Mouse (Mus musculus): ENCODE results near the gene Mtr.
"Not testable (repeated sequence)": the region's sequence is repeated elsewhere in the genome, so short reads cannot be mapped to it uniquely, and the experiment has no call there.

The Mtr gene

DNA sequence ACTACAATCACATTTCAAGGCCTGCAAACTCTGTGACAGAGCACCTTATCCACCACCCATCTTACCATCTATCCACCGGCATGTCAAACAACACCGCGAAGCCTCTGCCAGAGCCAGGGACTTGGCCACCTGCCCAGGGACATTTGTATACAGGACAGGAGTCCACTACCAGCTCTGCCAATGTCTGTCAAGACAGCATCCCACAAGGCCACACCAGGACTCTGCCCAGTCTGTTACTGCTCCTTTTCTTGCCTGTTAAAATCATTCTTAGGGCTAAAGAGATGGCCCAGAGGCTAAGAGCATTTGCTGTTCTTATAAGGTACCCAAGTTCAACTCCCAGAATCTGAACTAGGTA is 97.8 kb downstream of the Mtr start:
- DNase-seq (ENCODE audit: extremely low spot score), result no peak

DNA sequence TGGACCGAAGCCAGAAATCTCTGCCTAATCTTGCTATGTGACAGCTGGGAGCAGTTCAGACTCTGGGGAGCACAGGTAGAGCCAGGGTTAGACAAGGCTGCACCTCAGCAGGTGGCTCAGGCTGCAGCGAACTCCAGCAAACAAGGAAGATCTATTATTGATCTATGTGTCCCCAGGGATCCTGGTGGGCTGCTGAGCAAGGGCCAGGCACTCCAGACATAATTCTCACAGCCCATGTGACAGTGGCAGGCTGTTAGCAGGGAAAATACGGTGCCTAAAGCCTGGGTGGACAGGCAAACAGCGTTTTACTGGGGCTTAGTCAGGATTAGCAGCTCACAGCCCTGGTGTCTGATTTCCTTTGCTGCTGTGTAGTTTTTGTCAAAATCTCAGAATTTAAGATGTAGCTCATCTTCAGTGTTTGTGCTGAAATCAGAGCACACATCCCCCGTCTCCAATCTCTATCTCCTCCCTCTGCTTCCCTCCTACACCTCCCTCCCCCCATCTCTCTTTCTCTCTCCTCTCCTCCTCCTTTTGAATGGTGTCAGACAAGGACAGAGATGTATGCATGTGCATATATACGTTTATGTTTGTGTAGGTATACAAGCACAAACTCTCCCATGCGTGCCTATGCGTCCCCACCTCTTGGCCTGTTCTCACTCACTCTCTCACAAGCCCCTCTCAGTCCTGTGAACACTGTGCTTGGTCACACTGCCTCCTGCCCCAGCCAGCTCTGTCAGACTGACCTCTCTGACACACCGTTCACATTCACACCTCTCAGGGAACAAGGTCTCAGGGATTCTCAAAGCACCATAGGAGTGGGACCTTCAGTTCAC is 98.4 kb downstream of the Mtr start:
- no peak for DNase-seq (ENCODE audit: extremely low spot score)

DNA sequence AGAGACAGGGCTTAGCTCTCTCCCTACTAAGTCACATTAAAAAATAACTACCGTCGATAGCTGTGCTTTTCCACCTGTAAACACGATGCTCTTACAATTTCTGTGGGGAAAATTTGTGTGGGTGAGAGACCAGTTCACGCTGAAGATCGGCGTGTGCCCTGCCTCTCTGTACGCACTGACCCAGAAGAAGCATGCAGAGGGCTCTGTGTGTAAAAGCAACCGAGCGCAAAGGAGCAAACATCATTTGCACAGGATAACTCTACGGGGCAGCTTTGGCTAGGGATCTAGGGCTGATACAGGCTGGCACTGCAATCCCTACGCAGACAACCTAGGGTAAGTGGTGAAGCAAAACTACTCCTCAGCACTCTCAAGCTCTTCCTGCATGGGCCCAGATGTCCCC is 104.0 kb downstream of the Mtr start:
- no peak for DNase-seq (ENCODE audit: extremely low spot score)

DNA sequence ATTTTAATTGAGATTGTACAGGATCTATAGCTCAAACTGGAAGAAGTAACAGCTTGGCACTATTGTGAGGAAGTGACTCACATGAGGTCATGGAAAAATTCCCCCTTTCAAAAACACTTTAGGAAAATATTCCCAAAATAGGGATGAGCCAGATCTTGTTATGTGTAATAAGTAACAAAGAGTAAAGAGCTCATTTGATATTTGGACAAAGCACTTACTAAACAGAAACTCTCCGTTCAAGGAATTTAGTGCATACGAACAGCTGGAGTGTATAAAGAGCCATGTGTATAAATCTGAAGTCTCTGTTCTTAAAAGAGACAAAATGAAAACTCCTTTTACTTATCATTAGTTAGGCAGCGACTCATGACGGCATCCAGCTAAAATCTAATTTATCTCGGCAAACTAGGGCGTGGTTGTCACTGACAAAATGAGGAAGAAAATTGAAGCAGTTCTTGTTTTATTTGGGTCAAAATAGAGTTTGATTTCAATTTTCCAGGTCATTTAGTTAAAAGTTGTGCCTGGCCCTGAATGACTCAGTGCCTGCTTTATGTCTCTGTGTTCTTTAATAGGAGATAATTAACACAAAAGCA is 110.9 kb downstream of the Mtr start:
- DNase-seq (ENCODE audit: extremely low spot score), result no peak

DNA sequence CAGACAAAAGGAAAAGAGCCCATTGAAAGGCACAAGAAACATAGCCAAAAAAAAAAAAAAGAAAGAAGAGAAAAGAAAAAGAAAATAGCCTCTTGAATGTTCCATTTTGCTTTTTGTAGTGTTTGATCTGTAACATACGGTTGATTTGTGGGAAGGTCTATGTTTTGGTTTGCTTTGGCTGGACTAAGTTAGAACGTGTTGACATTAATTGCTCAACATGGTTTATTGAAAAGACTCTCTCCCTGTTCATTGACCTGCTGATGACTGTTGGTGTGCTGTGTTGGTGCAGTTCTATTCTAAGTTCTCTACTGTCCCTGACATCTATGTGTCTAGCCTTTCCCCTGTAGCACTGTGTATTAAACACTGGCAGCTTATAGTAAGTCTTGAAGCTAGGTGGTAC is 111.5 kb downstream of the Mtr start:
- no peak for DNase-seq (ENCODE audit: extremely low spot score)

DNA sequence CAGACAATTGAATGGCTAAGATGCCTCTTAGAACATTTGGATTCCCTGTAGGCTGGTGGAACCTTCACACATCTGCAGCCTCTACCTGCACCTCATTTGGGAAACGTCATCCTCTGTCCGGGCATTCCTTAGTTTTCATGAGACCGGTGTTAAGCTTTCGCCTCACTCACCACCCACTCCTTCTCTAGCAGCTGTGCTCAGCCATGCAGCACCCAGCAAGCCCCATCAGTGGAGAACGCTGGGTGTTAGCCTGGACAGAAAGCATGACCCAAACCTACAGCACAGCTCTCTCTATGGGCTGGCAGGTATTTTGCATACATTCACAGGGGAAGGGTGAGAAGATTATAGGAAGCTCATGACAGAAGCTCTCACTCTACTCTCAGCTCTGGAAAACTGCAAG is 114.6 kb downstream of the Mtr start:
- DNase-seq (ENCODE audit: extremely low spot score), result no peak

DNA sequence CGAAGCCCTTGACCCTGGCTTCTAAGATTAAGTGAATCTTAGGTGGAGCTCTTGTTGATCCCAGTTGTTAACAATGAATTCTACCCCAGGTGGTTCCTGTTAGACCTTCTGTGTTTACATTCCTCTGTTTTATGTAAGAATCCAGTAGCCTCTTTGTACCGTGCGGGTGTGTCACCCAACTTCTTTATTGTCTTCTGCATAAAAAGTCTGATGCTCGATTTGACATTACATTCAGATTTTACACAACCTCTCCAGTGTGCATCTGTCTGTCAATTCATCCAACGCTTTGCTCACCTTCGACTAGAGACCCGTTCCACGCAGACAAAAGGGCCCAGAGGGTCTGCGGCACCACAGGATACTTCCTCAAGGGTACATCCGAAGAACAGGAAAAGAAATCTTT is 121.5 kb downstream of the Mtr start:
- not testable (repeated sequence) for DNase-seq (ENCODE audit: extremely low spot score)

DNA sequence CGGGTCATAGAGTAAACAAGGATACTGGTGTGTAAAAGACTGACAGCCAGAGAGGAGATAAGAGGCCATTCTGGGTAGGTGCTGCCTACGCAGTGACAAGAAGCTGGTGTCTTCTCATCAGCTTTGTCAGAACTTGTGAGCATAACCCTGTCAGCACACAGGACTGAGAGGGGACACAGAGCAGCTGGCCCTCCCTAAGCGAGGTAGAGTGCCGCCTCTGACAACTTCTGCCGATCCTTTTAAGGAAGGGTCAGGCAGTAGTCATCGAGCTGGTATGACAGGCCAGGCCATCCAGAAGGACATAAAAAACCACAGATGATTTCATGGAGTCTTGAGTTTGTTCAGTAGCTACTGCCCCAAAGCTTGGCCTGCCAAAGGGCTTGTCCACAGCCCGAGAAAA is 124.4 kb downstream of the Mtr start:
- DNase-seq (ENCODE audit: extremely low spot score), result no peak
